Mouse (Mus musculus) liver, embryonic 14.5 days (tissue): ENCODE measurements around the gene Negr1. TPM values are rescaled to one million over a fixed set of nuclear protein-coding genes. Genes with fewer than 3 reads are reported as not detected.

Experiments used
- ATAC-seq: fragments of 200-750 bp; cut with Nextera tagmentation; 2 replicates; pipeline ENCODE4 v1.8.0; 2017; ENCODE audit warnings: moderate number of reproducible peaks, mild to moderate bottlenecking, moderate library complexity; ENCODE audit not compliant: insufficient read depth
- DNase-seq, 3 experiments: peaks; one replicate each; pipeline ENCODE4 v3.0.0-alpha.2; 2012 to 2013; ENCODE audit warnings: low read depth in 3 of 3, low spot score in 3 of 3
- H3K27ac ChIP-seq: fragments of 300-500 bp; sonication (generic); 2 replicates; pipeline ENCODE4 v1.5.1; 2014; ENCODE audit warnings: moderate library complexity, mild to moderate bottlenecking, control low read depth, inconsistent platforms
- H3K27me3 ChIP-seq: fragments of 300-500 bp; sonication (generic); 2 replicates; pipeline ENCODE4 v1.6.1; 2014; ENCODE audit warnings: mild to moderate bottlenecking, low read length, moderate library complexity; ENCODE audit not compliant: control insufficient read depth, insufficient read depth
- H3K36me3 ChIP-seq: fragments of 300-500 bp; sonication (generic); replicated peaks from 2 replicates; pipeline ENCODE4 v1.6.1; 2014; ENCODE audit warnings: low read depth; ENCODE audit not compliant: control insufficient read depth, insufficient read depth
- H3K4me1 ChIP-seq, 2 experiments: fragments of 200-500 bp in 1 of 2; fragments of 300-500 bp in 1 of 2; sonication (generic) in 1 of 2; replicated peaks; 2 replicates each; pipeline ENCODE4 v1.6.1; 2012 to 2014; ENCODE audit warnings: antibody characterized with exemption in 1 of 2, inconsistent platforms in 1 of 2, low read length in 1 of 2; ENCODE audit not compliant: control insufficient read depth in 2 of 2, insufficient read depth in 2 of 2
- H3K4me2 ChIP-seq: fragments of 300-500 bp; sonication (generic); 2 replicates; pipeline ENCODE4 v1.6.1; 2014; ENCODE audit warnings: low read depth, mild to moderate bottlenecking, control low read depth, moderate library complexity
- H3K4me3 ChIP-seq, 2 experiments: fragments of 200-500 bp in 1 of 2; fragments of 300-500 bp in 1 of 2; sonication (generic) in 1 of 2; 2 replicates each; pipeline ENCODE4 v1.5.1; 2012 to 2014; ENCODE audit warnings: low read depth in 2 of 2, low read length in 2 of 2, mild to moderate bottlenecking in 2 of 2, control low read depth in 1 of 2, inconsistent platforms in 1 of 2, moderate library complexity in 1 of 2; ENCODE audit not compliant: insufficient read depth in 1 of 2
- H3K9ac ChIP-seq: fragments of 300-500 bp; sonication (generic); replicated peaks from 2 replicates; pipeline ENCODE4 v1.6.1; 2014; ENCODE audit warnings: mild to moderate bottlenecking, control low read depth, moderate library complexity
- H3K9me3 ChIP-seq: fragments of 300-500 bp; sonication (generic); 2 replicates; pipeline ENCODE4 v1.6.1; 2016; ENCODE audit warnings: low read length, mixed read lengths; ENCODE audit not compliant: control insufficient read depth
- CTCF ChIP-seq: IDR thresholded peaks from 2 replicates; pipeline ENCODE4 v1.5.1; 2016; ENCODE audit warnings: antibody characterized with exemption, low read depth, control low read depth
- EP300 ChIP-seq: IDR thresholded peaks from 2 replicates; pipeline ENCODE4 v1.6.1; 2016; ENCODE audit warnings: antibody characterized with exemption, low read depth
- WGBS: fragments of 180-500 bp; shearing (Covaris S2); extraction: QIAGEN DNeasy Blood & Tissue Kit; methylation state at CpG from one replicate; pipeline ENCODE4 v1.1.7; 2014; ENCODE audit not compliant: insufficient replicate concordance; 5-methylcytosine and 5-hydroxymethylcytosine counted together
- polyA plus RNA-seq, 2 experiments: library from polyadenylated mRNA; depleted of rRNA in 1 of 2; stranded (reverse) in 1 of 2; unstranded in 1 of 2; fragments of >200 nt; fragmentation: Nextera tagmentation in 1 of 2; extraction: Ambion mirVana in 1 of 2; gene quantifications; 2 replicates each; pipeline versions ENCODE4 v1.2.1 to v1.2.3; 2012 to 2014

The Negr1 gene
- polyA plus RNA-seq, 2 experiments = 0.03 TPM; not detected in 1

DNA sequence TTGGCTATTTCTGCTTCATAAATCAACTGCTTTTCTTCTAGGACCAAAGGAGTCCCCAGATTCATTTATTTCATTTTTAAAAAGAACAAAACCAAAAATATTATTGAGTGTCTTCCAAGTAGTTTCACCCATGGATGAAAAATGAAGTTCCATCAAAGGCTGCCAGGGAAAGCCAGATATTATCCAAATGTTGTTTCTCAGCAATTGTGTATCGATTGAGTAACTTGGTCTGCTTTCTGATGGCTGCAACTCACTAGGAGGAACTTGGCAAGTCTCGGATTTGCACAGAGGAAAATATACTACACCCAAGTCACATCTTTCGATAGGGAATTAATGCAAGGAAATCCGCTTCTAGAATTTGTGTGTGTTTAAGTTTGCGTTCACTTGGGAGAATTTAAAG, 363.5 kb downstream of the Negr1 start:
- no peak overlapping the region for H3K9ac ChIP-seq
- no peak overlapping the region for H3K27ac ChIP-seq
- no peak overlapping the region for H3K4me2 ChIP-seq
- no peaks in the 10 kb centered on the region for H3K4me1 ChIP-seq
- H3K27me3 ChIP-seq = no peaks in the 10 kb centered on the region
- H3K36me3 ChIP-seq = no peaks in the 10 kb centered on the region
- no peak for ATAC-seq
- H3K9me3 ChIP-seq = no peaks in the 10 kb centered on the region
- no peak for TF ChIP-seq CTCF
- no peak for TF ChIP-seq EP300
- no peak for DNase-seq
- 63% methylated on average over 5 of the region's 5 CpGs for WGBS
- no peak overlapping the region for H3K4me3 ChIP-seq

DNA sequence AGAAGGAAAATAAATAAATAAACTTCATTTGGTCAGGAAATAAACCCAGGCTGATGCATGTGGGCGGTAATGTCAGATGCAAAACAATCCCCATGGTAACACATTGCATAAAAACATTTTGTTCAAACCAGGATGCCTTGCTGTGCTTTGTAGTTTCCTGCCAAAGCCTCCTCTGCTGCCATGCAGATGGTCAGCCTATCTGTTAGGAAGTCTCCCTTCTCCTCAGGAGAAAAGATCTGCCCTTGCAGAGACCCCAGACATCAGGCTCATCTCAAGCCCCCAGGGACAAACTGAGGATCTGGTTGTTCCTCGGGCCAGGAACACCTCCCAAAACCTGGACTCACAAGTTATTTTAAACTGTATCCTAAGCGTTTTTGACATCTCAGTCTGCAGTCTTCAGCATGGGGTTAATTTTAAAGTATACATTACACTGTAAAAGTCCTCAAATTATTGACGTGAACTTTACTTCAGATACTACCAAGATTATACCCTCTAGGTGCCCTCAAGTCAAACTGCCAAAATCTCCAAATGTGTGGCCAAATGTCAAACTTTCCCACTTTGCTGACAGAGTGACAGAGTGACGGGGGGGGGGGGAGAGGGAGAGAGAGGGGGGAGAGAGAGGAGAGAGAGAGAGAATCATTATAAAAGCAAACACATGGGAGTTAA, 366.9 kb downstream of the Negr1 start:
- Histone ChIP-seq H3K27ac (no peak overlapping the region), H3K9ac (no peak overlapping the region), H3K36me3 (no peaks in the 10 kb centered on the region), H3K27me3 (no peaks in the 10 kb centered on the region), H3K9me3 (no peaks in the 10 kb centered on the region), H3K4me2 (no peak overlapping the region), H3K4me3 (no peak overlapping the region), H3K4me1 (no peaks in the 10 kb centered on the region)
- no peak for TF ChIP-seq CTCF
- no peak for TF ChIP-seq EP300
- ATAC-seq (no peak), DNase-seq (no peak)
- 49% methylated on average over 5 of the region's 5 CpGs for WGBS

DNA sequence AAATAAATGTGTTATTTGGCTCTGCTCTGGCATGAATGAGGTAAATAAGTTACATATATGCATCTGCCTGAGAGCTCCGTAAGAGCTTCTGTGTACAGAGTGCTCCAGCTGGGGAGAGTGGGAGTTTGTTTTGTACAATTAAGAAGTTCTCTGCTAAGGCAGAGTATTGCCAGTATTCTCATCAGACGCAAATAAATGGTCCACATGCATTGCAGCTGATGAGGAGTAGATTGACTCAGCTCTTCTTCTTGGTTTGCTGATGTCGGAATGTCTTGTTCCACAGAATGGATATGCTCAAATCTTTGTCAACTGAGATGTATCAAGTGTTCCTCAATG, 367.4 kb downstream of the Negr1 start:
- no peaks in the 10 kb centered on the region for H3K9me3 ChIP-seq
- DNase-seq (no peak), ATAC-seq (no peak)
- no peak overlapping the region for H3K9ac ChIP-seq
- H3K4me3 ChIP-seq = no peak overlapping the region
- no peak overlapping the region for H3K27ac ChIP-seq
- no peaks in the 10 kb centered on the region for H3K27me3 ChIP-seq
- no peak overlapping the region for H3K4me2 ChIP-seq
- H3K36me3 ChIP-seq = no peaks in the 10 kb centered on the region
- H3K4me1 ChIP-seq = no peaks in the 10 kb centered on the region
- WGBS = 62% methylated on average over 3 of the region's 3 CpGs
- TF ChIP-seq CTCF = no peak
- TF ChIP-seq EP300 = no peak

DNA sequence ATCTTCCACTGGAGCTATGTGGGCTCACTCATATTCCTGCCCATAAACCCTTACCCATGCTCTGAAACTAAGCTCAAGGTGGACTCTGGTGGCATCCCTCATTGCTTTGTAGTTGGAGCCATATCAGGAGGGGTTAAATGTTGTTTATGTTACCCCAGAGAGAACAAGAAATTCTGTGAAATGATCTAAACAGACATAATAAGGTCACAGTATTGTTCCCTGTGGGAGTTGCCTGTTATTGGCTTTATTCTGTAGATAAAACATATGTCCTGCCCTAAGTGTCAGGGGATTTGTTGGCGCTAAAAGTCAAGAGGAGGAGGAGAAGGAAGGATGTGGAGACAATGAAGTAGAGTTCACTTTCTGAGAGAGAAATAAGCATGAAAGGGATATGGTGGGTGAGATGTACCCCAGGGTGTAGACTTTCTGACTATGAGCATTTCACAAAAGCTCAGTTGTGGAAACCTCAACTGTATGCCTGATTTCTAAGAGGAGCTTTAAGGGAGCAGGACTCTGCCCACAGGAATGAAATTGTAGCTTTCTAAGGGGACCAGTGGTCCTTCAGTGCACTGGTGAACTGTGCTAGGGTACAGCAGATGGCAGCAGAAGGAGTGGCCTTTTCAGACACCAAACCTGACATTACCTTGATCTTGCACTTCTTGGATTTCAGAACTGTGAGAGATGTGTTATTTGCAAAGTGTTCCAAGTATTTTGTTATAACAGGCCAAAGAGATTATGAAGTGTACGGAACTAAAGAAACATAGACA, 368.3 kb downstream of the Negr1 start:
- Histone ChIP-seq H3K4me2 (no peak overlapping the region), H3K27ac (no peak overlapping the region), H3K9me3 (no peaks in the 10 kb centered on the region), H3K27me3 (no peaks in the 10 kb centered on the region), H3K4me1 (no peaks in the 10 kb centered on the region), H3K4me3 (no peak overlapping the region), H3K36me3 (no peaks in the 10 kb centered on the region), H3K9ac (no peak overlapping the region)
- ATAC-seq (no peak), DNase-seq (no peak)
- whole genome bisulfite sequencing = 60% methylated on average over 2 of the region's 2 CpGs
- TF ChIP-seq EP300 (no peak), CTCF (no peak)

DNA sequence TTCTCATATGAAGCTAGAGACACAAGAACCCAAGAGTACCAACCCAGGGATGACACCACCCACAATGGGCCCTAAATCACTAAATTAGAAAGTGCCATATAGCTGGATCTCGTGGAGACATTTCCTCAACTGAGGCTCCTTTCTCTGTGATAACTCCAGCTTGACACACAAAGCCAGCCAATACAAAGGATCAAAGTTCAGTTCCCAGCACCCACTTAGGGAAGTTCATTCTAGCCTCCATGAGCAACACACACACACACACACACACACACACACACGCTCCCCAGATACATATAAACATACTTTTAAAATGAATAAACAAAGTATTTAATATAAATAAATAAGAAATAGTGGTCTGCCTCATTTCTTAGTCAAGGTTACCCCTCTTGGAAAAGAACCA, 369.4 kb downstream of the Negr1 start:
- H3K9me3 ChIP-seq = no peaks in the 10 kb centered on the region
- 56% methylated on average over 2 of the region's 2 CpGs for WGBS

More for the DNA sequence above, 369.4 kb downstream of the Negr1 start:
- no peak overlapping the region for H3K4me2 ChIP-seq
- DNase-seq (no peak), ATAC-seq (no peak)
- H3K27me3 ChIP-seq = no peaks in the 10 kb centered on the region
- H3K36me3 ChIP-seq = no peaks in the 10 kb centered on the region
- no peaks in the 10 kb centered on the region for H3K4me1 ChIP-seq
- no peak overlapping the region for H3K4me3 ChIP-seq
- no peak for TF ChIP-seq EP300
- TF ChIP-seq CTCF = no peak
- H3K9ac ChIP-seq = no peak overlapping the region
- no peak overlapping the region for H3K27ac ChIP-seq
